Mouse (Mus musculus): ENCODE data around the gene Cyp2t4.

The Cyp2t4 gene

GRCm38 (mm10) chr7:27153205-27153764 lies at the start of gene Cyp2t4:
TSS of gene Cyp2t4 (plus strand) at chr7:27153714.
- in situ Hi-C loops (cut with MboI; ENCODE audit: low pct_unique_long_range_greater_than_20kb in 1 of 2, low sequenced_read_pairs in 2 of 2, unreplicated experiment in 1 of 2) = no loop called here

GRCm38 (mm10) chr7:27104882-27105281 lies 48.6 kb upstream of the Cyp2t4 start:
- in situ Hi-C loops (cut with MboI; ENCODE audit: low pct_unique_long_range_greater_than_20kb in 1 of 2, low sequenced_read_pairs in 2 of 2, unreplicated experiment in 1 of 2) = no loop called here

- in situ Hi-C loops (cut with MboI; ENCODE audit: low pct_unique_long_range_greater_than_20kb in 1 of 2, low sequenced_read_pairs in 2 of 2, unreplicated experiment in 1 of 2) = no loop called here
Observed at GRCm38 (mm10) chr7:27110327-27110726, 43.2 kb upstream of the Cyp2t4 start.

DNA sequence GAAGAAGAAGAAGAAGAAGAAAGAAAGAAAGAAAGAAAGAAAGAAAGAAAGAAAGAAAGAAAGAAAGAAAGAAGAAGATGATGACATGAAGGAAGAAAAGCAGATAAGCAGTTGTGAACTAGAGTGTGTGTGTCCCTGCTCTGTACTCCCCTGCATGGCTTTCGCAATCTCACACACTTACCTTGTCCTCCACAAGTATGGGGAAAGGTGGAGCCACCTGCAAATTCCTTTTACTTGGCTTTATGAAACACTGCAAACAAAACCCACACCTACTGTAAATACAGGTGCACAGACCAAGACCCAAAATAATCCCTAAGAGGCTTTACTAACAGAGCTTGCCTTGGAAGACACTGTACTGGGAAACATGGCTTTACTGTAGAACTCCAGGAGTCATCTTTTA lies 42.5 kb upstream of the Cyp2t4 start:
- in situ Hi-C loops (cut with MboI; ENCODE audit: low pct_unique_long_range_greater_than_20kb in 1 of 2, low sequenced_read_pairs in 2 of 2, unreplicated experiment in 1 of 2) = no loop called here

- in situ Hi-C loops (cut with MboI; ENCODE audit: low pct_unique_long_range_greater_than_20kb in 1 of 2, low sequenced_read_pairs in 2 of 2, unreplicated experiment in 1 of 2) = no loop called here
Observed at GRCm38 (mm10) chr7:27111987-27112386, 41.5 kb upstream of the Cyp2t4 start.

DNA sequence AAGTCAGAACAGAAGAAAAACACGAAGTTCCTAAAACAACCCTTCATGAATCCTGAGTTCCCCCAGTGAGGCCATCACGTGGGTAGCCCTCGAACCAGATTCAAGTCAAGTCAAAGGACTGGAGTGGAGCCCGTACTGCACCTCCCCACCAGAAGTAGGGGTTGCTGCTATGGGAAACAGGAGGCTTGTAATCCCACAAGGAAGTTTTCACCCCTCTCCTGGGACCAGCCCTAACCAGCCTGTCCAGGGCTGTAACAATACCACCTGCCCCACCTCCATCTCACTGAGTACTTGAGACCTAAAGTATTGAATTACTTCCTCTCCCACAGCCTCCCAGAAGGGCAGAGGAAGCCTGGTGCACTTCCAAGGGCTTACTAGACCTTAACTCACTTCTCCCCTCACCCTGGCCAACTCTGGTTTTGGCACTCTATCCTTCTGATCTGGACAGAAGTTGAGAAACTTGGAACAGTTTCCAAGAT lies 35.4 kb upstream of the Cyp2t4 start:
- in situ Hi-C loops (cut with MboI; ENCODE audit: low pct_unique_long_range_greater_than_20kb in 1 of 2, low sequenced_read_pairs in 2 of 2, unreplicated experiment in 1 of 2) = no loop called here

- in situ Hi-C loops (cut with MboI; ENCODE audit: low pct_unique_long_range_greater_than_20kb in 1 of 2, low sequenced_read_pairs in 2 of 2, unreplicated experiment in 1 of 2) = loop anchor here in 1 of 2 experiments (10.0 kb wide), 1 partner anchor 345 kb away; no protein-coding TSS in a partner anchor
Observed at GRCm38 (mm10) chr7:27119676-27120075, 33.8 kb upstream of the Cyp2t4 start, which contains the start of gene Cyp2f2. TSS of gene Cyp2f2 (plus strand) at chr7:27119909.

DNA sequence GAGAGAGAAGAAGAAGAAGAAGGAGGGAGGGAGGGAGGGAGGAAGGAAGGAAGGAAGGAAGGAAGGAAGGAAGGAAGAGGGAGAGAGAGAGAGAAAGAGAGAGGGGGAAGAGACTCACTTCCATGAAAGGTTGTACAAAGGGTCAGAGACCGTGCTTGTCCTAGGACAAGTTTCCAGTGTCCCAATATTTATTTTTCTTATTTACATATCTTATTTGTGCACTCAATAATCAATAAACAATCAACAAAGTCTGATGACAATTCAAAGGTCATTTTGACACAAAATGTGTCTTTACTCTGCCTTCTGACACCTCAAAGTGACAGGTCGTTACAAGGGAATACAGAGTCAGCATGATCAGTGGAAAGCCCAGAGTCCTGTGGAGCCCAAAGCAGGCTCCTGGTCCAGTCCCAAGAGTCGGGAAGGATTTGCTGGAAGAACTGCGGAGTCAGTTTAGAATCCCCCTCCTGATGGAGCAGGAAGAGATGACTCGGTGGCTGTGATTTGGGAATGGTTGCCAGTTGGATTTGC lies 29.1 kb upstream of the Cyp2t4 start:
- in situ Hi-C loops (cut with MboI; ENCODE audit: low pct_unique_long_range_greater_than_20kb in 1 of 2, low sequenced_read_pairs in 2 of 2, unreplicated experiment in 1 of 2) = loop anchor here in 1 of 2 experiments (10.0 kb wide), 1 partner anchor 350 kb away; no protein-coding TSS in a partner anchor

DNA sequence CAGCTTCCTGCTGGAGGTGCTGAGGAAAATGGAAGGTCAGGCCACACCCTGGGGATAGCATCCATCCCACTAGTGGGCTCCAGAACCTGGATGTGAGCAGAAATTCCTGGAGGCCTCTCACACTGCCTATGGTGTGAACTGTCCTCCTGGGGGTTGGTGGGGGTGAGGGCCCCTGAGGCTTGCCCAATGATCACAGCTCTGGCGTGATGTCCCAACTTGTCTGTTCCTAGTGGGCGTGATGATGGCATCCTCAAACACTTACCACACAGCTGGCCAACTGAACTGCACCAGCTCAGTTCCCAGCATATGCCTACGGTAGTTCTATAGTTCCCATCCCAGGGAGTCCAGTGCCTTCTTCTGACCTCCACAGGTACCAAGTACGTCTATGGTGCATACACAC lies 28.5 kb upstream of the Cyp2t4 start:
- in situ Hi-C loops (cut with MboI; ENCODE audit: low pct_unique_long_range_greater_than_20kb in 1 of 2, low sequenced_read_pairs in 2 of 2, unreplicated experiment in 1 of 2) = loop anchor here in 1 of 2 experiments (10.0 kb wide), 1 partner anchor 350 kb away; no protein-coding TSS in a partner anchor

DNA sequence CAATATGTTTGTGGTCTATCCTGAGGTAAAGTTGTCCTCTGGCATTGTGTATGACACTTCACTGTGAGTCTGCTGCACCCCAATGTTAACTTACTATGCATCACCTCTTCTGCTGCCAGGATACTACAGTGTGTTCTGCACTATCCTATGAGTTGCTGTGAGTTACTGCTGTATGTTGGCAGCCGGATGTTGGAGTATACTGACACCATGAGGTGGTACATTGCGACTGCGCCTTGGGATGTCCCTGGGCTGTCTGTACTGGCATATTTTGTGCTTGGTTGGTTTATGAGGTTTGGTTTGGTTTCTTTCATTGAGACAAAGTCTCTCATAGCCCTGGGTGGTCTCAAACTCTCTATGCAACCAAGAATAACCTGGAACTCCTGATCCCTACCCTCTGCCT lies 25.4 kb upstream of the Cyp2t4 start:
- in situ Hi-C loops (cut with MboI; ENCODE audit: low pct_unique_long_range_greater_than_20kb in 1 of 2, low sequenced_read_pairs in 2 of 2, unreplicated experiment in 1 of 2) = loop anchor here in 1 of 2 experiments (10.0 kb wide), 1 partner anchor 353 kb away; no protein-coding TSS in a partner anchor

DNA sequence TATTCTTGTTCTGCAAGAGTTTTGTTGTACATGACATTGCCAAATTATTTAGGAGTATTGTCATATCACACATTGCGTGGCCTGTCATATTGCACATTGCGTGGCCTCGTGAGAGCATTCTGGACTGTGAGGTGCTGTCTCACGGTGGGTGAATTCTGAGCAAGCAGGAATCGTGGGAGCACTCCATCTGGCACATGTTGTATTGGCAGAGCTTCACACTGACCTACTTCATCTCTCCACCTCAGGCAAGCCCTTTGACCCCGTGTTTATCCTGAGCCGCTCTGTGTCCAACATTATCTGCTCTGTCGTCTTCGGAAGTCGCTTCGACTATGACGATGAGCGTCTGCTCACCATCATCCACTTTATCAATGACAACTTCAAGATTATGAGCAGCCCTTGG lies 24.6 kb upstream of the Cyp2t4 start:
- in situ Hi-C loops (cut with MboI; ENCODE audit: low pct_unique_long_range_greater_than_20kb in 1 of 2, low sequenced_read_pairs in 2 of 2, unreplicated experiment in 1 of 2) = loop anchor here in 1 of 2 experiments (10.0 kb wide), 1 partner anchor 354 kb away; no protein-coding TSS in a partner anchor

GRCm38 (mm10) chr7:27129811-27130210 lies 23.7 kb upstream of the Cyp2t4 start:
- in situ Hi-C loops (cut with MboI; ENCODE audit: low pct_unique_long_range_greater_than_20kb in 1 of 2, low sequenced_read_pairs in 2 of 2, unreplicated experiment in 1 of 2) = loop anchor here (10.0 kb wide), 1 partner anchor 355 kb away; no protein-coding TSS in a partner anchor

- in situ Hi-C loops (cut with MboI; ENCODE audit: low pct_unique_long_range_greater_than_20kb in 1 of 2, low sequenced_read_pairs in 2 of 2, unreplicated experiment in 1 of 2) = loop anchor here in 1 of 2 experiments (10.0 kb wide), 1 partner anchor 356 kb away; no protein-coding TSS in a partner anchor
Observed at GRCm38 (mm10) chr7:27130521-27131370, 22.8 kb upstream of the Cyp2t4 start.

- in situ Hi-C loops (cut with MboI; ENCODE audit: low pct_unique_long_range_greater_than_20kb in 1 of 2, low sequenced_read_pairs in 2 of 2, unreplicated experiment in 1 of 2) = loop anchor here in 1 of 2 experiments (10.0 kb wide), 1 partner anchor 357 kb away; no protein-coding TSS in a partner anchor
Observed at GRCm38 (mm10) chr7:27131387-27131786, 22.1 kb upstream of the Cyp2t4 start.

- in situ Hi-C loops (cut with MboI; ENCODE audit: low pct_unique_long_range_greater_than_20kb in 1 of 2, low sequenced_read_pairs in 2 of 2, unreplicated experiment in 1 of 2) = loop anchor here in 1 of 2 experiments (10.0 kb wide), 1 partner anchor 358 kb away; no protein-coding TSS in a partner anchor
Observed at GRCm38 (mm10) chr7:27132588-27132987, 20.9 kb upstream of the Cyp2t4 start.

- in situ Hi-C loops (cut with MboI; ENCODE audit: low pct_unique_long_range_greater_than_20kb in 1 of 2, low sequenced_read_pairs in 2 of 2, unreplicated experiment in 1 of 2) = loop anchor here in 1 of 2 experiments (10.0 kb wide), 1 partner anchor 358 kb away; no protein-coding TSS in a partner anchor
Observed at GRCm38 (mm10) chr7:27133156-27133555, 20.4 kb upstream of the Cyp2t4 start.

- in situ Hi-C loops (cut with MboI; ENCODE audit: low pct_unique_long_range_greater_than_20kb in 1 of 2, low sequenced_read_pairs in 2 of 2, unreplicated experiment in 1 of 2) = loop anchor here in 1 of 2 experiments (10.0 kb wide), 1 partner anchor 359 kb away; no protein-coding TSS in a partner anchor
Observed at GRCm38 (mm10) chr7:27133757-27134156, 19.8 kb upstream of the Cyp2t4 start.

- in situ Hi-C loops (cut with MboI; ENCODE audit: low pct_unique_long_range_greater_than_20kb in 1 of 2, low sequenced_read_pairs in 2 of 2, unreplicated experiment in 1 of 2) = loop anchor here in 1 of 2 experiments (10.0 kb wide), 1 partner anchor 362 kb away; no protein-coding TSS in a partner anchor
Observed at GRCm38 (mm10) chr7:27136410-27136996, 17.0 kb upstream of the Cyp2t4 start.
